Mouse (Mus musculus): ENCODE data around the gene Tmem231.

- no peak for TF ChIP-seq CTCF (IDR thresholded peaks at IDR 0.05; ENCODE audit: borderline replicate concordance, extremely low read depth, insufficient read depth, insufficient read length)
- no peak for TF ChIP-seq POLR2A (IDR thresholded peaks at IDR 0.05; ENCODE audit: borderline replicate concordance, extremely low read depth, insufficient read depth, insufficient read length, poor library complexity, severe bottlenecking)
Measured at GRCm38 (mm10) chr8:111929648-111930344, 3.9 kb downstream of the Tmem231 start.

All from brain, embryonic 14.5 days (tissue).